Mouse (Mus musculus): Measurements from ENCODE around the gene Slc26a11. TPM values are rescaled to one million over a fixed set of nuclear protein-coding genes. Genes with fewer than 3 reads are reported as not detected.

Slc26a11 gene
- polyA plus RNA-seq, 1 experiment, result 5.5 TPM

DNA sequence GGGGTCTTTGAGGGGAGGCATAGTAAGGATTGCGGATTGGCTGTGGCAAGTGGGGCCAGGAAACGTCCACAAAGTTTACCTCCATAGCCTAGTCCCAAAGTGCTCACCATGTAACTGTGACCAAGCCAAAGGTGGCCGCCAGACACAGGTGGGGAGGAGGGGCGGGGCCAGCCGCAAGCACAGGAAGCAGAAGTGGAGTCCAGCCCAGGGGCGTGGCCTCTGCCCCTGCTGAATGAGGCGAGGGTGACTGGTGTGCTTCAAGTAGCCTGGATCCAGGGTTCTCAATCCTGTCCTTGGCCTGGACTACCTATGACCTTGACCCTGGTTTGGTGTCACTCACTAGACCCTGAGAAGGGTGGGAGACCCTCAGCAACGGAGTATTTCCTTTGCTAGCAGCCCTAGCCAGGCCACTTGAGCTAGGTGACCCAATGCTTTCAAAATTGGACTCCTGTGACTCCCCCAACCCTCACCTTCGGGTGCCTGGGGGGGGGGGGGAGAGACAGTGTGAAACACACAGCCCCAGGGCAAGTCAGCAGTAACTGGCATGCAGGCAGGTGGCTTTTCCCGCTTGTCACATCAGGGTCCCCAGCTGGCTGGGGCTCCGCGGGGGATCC lies 36.8 kb downstream of the Slc26a11 start:
- Histone ChIP-seq H3K4me3 (ENCODE audit: control insufficient read depth, low read depth, low read length) (peak overlapping the region; percentile 3; the same call in 1 of the 2 replicates), H3K27me3 (ENCODE audit: control insufficient read depth, insufficient read depth, low read length) (no peaks in the 10 kb centered on the region), H3K27ac (ENCODE audit: control insufficient read depth, insufficient read depth, low read depth, low read length) (peak overlapping the region; percentile 81), H3K36me3 (ENCODE audit: control insufficient read depth, insufficient read depth, low read length) (no peaks in the 10 kb centered on the region), H3K4me1 (ENCODE audit: control insufficient read depth, insufficient read depth, low read length) (peaks cover 16% of the 10 kb centered on the region)
- TF ChIP-seq POLR2A (IDR thresholded peaks at IDR 0.05; ENCODE audit: control insufficient read depth, low read depth, low read length), result no peak
- TF ChIP-seq CTCF (IDR thresholded peaks at IDR 0.05; ENCODE audit: control insufficient read depth, insufficient read depth, insufficient replicate concordance, low read depth, low read length), result no peak

DNA sequence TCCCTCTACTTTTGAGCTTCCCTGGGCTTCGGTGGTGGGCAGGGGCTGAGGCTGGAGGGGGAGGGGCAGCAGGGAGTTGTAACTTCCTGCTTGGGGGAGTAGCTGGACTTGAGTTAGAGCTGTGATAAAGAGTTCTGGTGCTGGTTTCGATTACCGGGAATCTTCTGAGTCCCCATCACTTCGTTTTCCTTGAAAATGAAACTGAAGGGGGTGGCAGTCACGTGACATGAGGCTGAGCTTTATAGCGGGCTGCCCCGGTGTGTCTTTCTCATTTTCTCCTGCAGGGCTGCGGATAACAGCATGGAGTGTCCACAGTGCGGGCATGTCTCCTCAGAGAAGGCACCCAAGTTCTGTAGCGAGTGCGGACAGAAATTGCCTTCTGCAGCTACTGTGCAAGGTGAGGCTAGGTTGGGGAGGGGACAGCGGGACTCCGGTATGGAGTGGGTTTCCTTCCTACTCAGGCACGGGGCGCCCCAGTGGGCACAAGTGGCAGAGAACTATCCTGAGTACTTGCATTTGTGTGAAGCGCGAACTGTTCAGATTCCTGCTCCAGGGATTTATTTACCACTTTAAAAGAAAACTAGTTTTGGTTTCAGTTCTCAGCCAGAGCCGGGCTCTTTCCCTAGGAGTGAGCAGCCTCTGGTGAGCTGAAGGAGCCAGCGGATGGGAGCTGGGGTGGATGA lies 37.6 kb downstream of the Slc26a11 start, which contains the start of gene Rnf213:
Rnf213 (plus strand) TSS at position 301 of the 683 bp plus-strand sequence.
- Histone ChIP-seq H3K4me1 (ENCODE audit: control insufficient read depth, insufficient read depth, low read length) (peaks cover 14% of the 10 kb centered on the region), H3K27me3 (ENCODE audit: control insufficient read depth, insufficient read depth, low read length) (no peaks in the 10 kb centered on the region), H3K4me3 (ENCODE audit: control insufficient read depth, low read depth, low read length) (peak within 1 kb of the TSS; percentile 69), H3K27ac (ENCODE audit: control insufficient read depth, insufficient read depth, low read depth, low read length) (peak within 1 kb of the TSS; percentile 81; the same call in 1 of the 2 replicates), H3K36me3 (ENCODE audit: control insufficient read depth, insufficient read depth, low read length) (no peaks in the 10 kb centered on the region)
- peak; percentile 22; the same call in 1 of the 2 replicates for TF ChIP-seq POLR2A (IDR thresholded peaks at IDR 0.05; ENCODE audit: control insufficient read depth, low read depth, low read length)
- TF ChIP-seq CTCF (IDR thresholded peaks at IDR 0.05; ENCODE audit: control insufficient read depth, insufficient read depth, insufficient replicate concordance, low read depth, low read length), result no peak

DNA sequence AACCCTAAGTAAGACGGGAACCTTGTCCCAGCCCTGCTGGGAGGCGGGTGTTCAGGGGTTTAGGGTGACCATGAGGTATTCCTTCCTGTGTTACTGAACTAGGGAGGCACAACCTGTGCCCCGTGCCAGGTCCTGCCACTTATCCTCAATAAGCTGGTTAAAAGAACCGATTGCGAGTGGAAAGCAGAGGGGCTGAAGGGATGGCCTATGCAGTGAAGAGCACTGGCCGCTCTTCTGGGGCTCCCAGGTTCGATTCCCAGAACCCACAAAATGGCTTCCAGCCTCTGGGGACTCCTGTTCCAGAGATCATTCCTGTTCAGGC lies 38.1 kb downstream of the Slc26a11 start:
- Histone ChIP-seq H3K27ac (ENCODE audit: control insufficient read depth, insufficient read depth, low read depth, low read length) (no peak overlapping the region), H3K27me3 (ENCODE audit: control insufficient read depth, insufficient read depth, low read length) (no peaks in the 10 kb centered on the region), H3K4me3 (ENCODE audit: control insufficient read depth, low read depth, low read length) (peak overlapping the region; percentile 69), H3K4me1 (ENCODE audit: control insufficient read depth, insufficient read depth, low read length) (peaks cover 13% of the 10 kb centered on the region), H3K36me3 (ENCODE audit: control insufficient read depth, insufficient read depth, low read length) (no peaks in the 10 kb centered on the region)
- no peak for TF ChIP-seq CTCF (IDR thresholded peaks at IDR 0.05; ENCODE audit: control insufficient read depth, insufficient read depth, insufficient replicate concordance, low read depth, low read length)
- no peak for TF ChIP-seq POLR2A (IDR thresholded peaks at IDR 0.05; ENCODE audit: control insufficient read depth, low read depth, low read length)

DNA sequence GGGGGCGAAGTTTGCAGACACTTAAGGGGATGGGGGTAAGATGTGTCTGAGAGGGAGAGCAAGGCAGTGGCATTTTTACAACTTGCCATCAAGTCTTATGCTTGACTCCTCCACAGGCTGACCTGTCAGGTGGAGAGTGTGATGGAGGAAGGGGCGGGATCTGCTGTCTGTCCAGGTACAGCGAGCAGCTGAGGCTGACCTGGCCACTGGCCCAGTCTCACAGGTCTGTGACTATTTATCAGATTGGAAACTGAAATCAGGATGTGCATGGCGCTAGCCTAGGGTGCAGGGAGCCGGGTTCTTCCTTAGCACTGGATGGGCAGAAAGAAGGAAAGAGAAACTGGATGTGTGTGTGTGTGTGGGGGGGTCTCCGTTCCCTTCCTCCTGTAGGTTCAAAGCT lies 38.9 kb downstream of the Slc26a11 start:
- TF ChIP-seq CTCF (IDR thresholded peaks at IDR 0.05; ENCODE audit: control insufficient read depth, insufficient read depth, insufficient replicate concordance, low read depth, low read length), result no peak
- no peak for TF ChIP-seq POLR2A (IDR thresholded peaks at IDR 0.05; ENCODE audit: control insufficient read depth, low read depth, low read length)
- Histone ChIP-seq H3K27ac (ENCODE audit: control insufficient read depth, insufficient read depth, low read depth, low read length) (no peak overlapping the region), H3K4me1 (ENCODE audit: control insufficient read depth, insufficient read depth, low read length) (peaks cover 13% of the 10 kb centered on the region), H3K36me3 (ENCODE audit: control insufficient read depth, insufficient read depth, low read length) (no peaks in the 10 kb centered on the region), H3K4me3 (ENCODE audit: control insufficient read depth, low read depth, low read length) (no peak overlapping the region), H3K27me3 (ENCODE audit: control insufficient read depth, insufficient read depth, low read length) (no peaks in the 10 kb centered on the region)

DNA sequence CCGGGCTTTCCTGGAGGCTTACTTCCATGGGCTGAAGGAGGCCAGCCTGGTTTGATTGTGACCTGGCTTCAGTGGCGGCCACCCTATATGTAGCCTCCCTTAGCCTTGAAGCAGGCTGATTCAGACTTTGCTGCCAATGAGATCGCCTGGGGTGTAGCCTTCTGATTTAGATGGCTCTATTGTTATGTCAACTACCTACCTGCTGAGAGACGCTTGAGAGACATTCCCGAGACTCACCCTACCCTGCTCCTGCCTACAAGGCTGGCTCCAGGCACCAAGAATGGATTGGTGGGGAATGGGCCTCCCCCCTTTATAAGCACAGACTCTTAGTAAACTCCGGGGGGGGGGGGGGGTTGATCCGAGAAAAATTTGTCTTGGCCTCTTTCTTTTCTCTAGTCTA lies 40.0 kb downstream of the Slc26a11 start:
- H3K36me3 ChIP-seq (ENCODE audit: control insufficient read depth, insufficient read depth, low read length), result no peaks in the 10 kb centered on the region
- H3K27ac ChIP-seq (ENCODE audit: control insufficient read depth, insufficient read depth, low read depth, low read length), result no peak overlapping the region
- peaks cover 7% of the 10 kb centered on the region for H3K4me1 ChIP-seq (ENCODE audit: control insufficient read depth, insufficient read depth, low read length)
- no peak overlapping the region for H3K4me3 ChIP-seq (ENCODE audit: control insufficient read depth, low read depth, low read length)
- no peaks in the 10 kb centered on the region for H3K27me3 ChIP-seq (ENCODE audit: control insufficient read depth, insufficient read depth, low read length)
- TF ChIP-seq POLR2A (IDR thresholded peaks at IDR 0.05; ENCODE audit: control insufficient read depth, low read depth, low read length), result no peak

DNA sequence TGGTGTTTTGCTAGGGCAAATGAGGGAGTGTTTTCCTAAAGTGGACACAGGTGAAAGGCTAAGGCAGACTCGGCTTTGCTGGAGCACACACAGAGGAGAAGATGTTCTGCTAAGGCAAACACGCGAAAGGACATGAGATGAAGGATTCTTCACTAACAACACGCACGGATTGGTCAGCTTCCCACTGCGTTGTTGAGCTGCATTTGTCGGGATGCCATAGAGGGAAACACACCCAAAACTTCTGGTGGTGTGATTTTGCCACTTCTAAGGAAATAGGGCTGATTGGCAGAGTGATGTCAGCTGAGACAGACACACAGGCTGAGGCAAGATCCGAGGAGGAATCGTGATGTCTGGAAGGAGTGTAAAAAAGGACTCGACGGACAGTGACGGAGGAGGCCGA lies 40.6 kb downstream of the Slc26a11 start:
- Histone ChIP-seq H3K27ac (ENCODE audit: control insufficient read depth, insufficient read depth, low read depth, low read length) (no peak overlapping the region), H3K36me3 (ENCODE audit: control insufficient read depth, insufficient read depth, low read length) (no peaks in the 10 kb centered on the region), H3K4me1 (ENCODE audit: control insufficient read depth, insufficient read depth, low read length) (peaks cover 7% of the 10 kb centered on the region), H3K27me3 (ENCODE audit: control insufficient read depth, insufficient read depth, low read length) (no peaks in the 10 kb centered on the region), H3K4me3 (ENCODE audit: control insufficient read depth, low read depth, low read length) (no peak overlapping the region)
- no peak for TF ChIP-seq CTCF (IDR thresholded peaks at IDR 0.05; ENCODE audit: control insufficient read depth, insufficient read depth, insufficient replicate concordance, low read depth, low read length)
- TF ChIP-seq POLR2A (IDR thresholded peaks at IDR 0.05; ENCODE audit: control insufficient read depth, low read depth, low read length), result no peak

DNA sequence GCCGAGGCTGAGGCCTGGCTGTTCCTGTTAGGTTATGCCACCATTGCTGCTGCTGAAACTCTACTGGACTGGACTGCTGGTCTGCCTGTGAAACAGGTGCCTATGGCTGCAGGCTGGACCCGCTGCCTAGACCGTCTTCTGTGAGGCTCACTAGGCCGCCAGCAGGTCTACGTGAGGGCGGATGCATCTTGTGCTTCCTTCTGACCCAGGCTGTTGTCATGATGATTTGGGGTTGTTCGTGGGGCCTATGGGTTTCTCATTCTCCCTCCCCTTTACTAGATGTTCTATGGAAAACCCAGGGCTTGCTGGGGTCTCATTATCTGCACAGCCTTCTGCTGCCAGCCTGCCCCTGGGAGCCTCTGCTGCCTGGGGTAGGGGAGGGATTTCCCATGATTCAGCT lies 41.1 kb downstream of the Slc26a11 start:
- no peak overlapping the region for H3K27ac ChIP-seq (ENCODE audit: control insufficient read depth, insufficient read depth, low read depth, low read length)

More for the DNA sequence above, 41.1 kb downstream of the Slc26a11 start:
- H3K27me3 ChIP-seq (ENCODE audit: control insufficient read depth, insufficient read depth, low read length), result no peaks in the 10 kb centered on the region
- TF ChIP-seq CTCF (IDR thresholded peaks at IDR 0.05; ENCODE audit: control insufficient read depth, insufficient read depth, insufficient replicate concordance, low read depth, low read length), result no peak
- TF ChIP-seq POLR2A (IDR thresholded peaks at IDR 0.05; ENCODE audit: control insufficient read depth, low read depth, low read length), result no peak
- H3K36me3 ChIP-seq (ENCODE audit: control insufficient read depth, insufficient read depth, low read length), result no peaks in the 10 kb centered on the region
- peaks cover 7% of the 10 kb centered on the region for H3K4me1 ChIP-seq (ENCODE audit: control insufficient read depth, insufficient read depth, low read length)
- H3K4me3 ChIP-seq (ENCODE audit: control insufficient read depth, low read depth, low read length), result no peak overlapping the region
